Mouse (Mus musculus) heart, adult 11 months (tissue): ENCODE measurements at regions not wholly inside any gene's neighbourhood (a gene's known extent, or its start where the extent isn't known, plus 50 kb on each side); places are given as distances from the start of the nearest gene placed in this dataset.
A peak's percentile ranks its signal among the peaks of the same experiment; 100 is the strongest.

Experiments
- DNase-seq: peaks from one replicate; pipeline ENCODE4 v3.0.0; 2022

- DNase-seq = peak; percentile 8
Observed at GRCm38 (mm10) chr2:11416122-11416521, 137.8 kb downstream of the Pfkfb3 start.

- no peak for DNase-seq
Observed at GRCm38 (mm10) chr2:11412521-11412920, 141.4 kb downstream of the Pfkfb3 start.

- peak; percentile 51 for DNase-seq
Observed at GRCm38 (mm10) chr2:11408497-11408896, 145.4 kb downstream of the Pfkfb3 start.

- peak; percentile 45 for DNase-seq
Observed at GRCm38 (mm10) chr2:11406103-11406615, 147.7 kb downstream of the Pfkfb3 start.

- DNase-seq = peak; percentile 57
Observed at GRCm38 (mm10) chr2:11402218-11402848, 151.5 kb downstream of the Pfkfb3 start.

GRCm38 (mm10) chr2:11399411-11399810 lies 154.5 kb downstream of the Pfkfb3 start:
- no peak for DNase-seq

- no peak for DNase-seq
Observed at GRCm38 (mm10) chr2:11398949-11399348, 154.9 kb downstream of the Pfkfb3 start.

- no peak for DNase-seq
Observed at GRCm38 (mm10) chr2:11398391-11398790, 155.5 kb downstream of the Pfkfb3 start.

GRCm38 (mm10) chr2:11396835-11397234 lies 157.0 kb downstream of the Pfkfb3 start:
- DNase-seq = no peak

GRCm38 (mm10) chr2:11394675-11395349 lies 159.1 kb downstream of the Pfkfb3 start:
- no peak for DNase-seq

GRCm38 (mm10) chr2:11391725-11392124 lies 162.2 kb downstream of the Pfkfb3 start:
- DNase-seq = peak; percentile 56

GRCm38 (mm10) chr2:11390667-11391334 lies 163.1 kb downstream of the Pfkfb3 start:
- DNase-seq = peak; percentile 79

GRCm38 (mm10) chr2:11387623-11388022 lies 166.3 kb downstream of the Pfkfb3 start:
- DNase-seq = peak; percentile 34

- peak; percentile 93 for DNase-seq
Observed at GRCm38 (mm10) chr2:11383815-11384214, 170.1 kb downstream of the Pfkfb3 start.

GRCm38 (mm10) chr2:11377213-11377612 lies 176.7 kb downstream of the Pfkfb3 start:
- peak; percentile 93 for DNase-seq

GRCm38 (mm10) chr2:11375726-11376454 lies 178.0 kb downstream of the Pfkfb3 start:
- DNase-seq = peak; percentile 77

- DNase-seq = peak; percentile 97
Observed at GRCm38 (mm10) chr2:11375092-11375491, 178.8 kb downstream of the Pfkfb3 start.

GRCm38 (mm10) chr2:11370273-11370672 lies 183.6 kb downstream of the Pfkfb3 start:
- DNase-seq = no peak

- DNase-seq = peak; percentile 83
Observed at GRCm38 (mm10) chr2:11367319-11367718, 186.6 kb downstream of the Pfkfb3 start.

GRCm38 (mm10) chr2:11365815-11366214 lies 188.1 kb downstream of the Pfkfb3 start:
- DNase-seq = peak; percentile 85

- peak; percentile 97 for DNase-seq
Observed at GRCm38 (mm10) chr2:11365371-11365770, 188.5 kb downstream of the Pfkfb3 start.

GRCm38 (mm10) chr2:11364111-11364510 lies 189.8 kb downstream of the Pfkfb3 start:
- no peak for DNase-seq

GRCm38 (mm10) chr2:11363061-11363464 lies 190.8 kb downstream of the Pfkfb3 start:
- no peak for DNase-seq
